Mouse (Mus musculus): ENCODE results near the gene Gm6509. TPM values are rescaled to one million over a fixed set of nuclear protein-coding genes. Genes with fewer than 3 reads are reported as not detected.
"Not testable (repeated sequence)": the region's sequence is repeated elsewhere in the genome, so short reads cannot be mapped to it uniquely, and the experiment has no call there.

The Gm6509 gene
- not detected for total RNA-seq (2021)
- long read RNA-seq, experiment 1, result 0 reads
- long read RNA-seq, experiment 2, result 0 reads

DNA sequence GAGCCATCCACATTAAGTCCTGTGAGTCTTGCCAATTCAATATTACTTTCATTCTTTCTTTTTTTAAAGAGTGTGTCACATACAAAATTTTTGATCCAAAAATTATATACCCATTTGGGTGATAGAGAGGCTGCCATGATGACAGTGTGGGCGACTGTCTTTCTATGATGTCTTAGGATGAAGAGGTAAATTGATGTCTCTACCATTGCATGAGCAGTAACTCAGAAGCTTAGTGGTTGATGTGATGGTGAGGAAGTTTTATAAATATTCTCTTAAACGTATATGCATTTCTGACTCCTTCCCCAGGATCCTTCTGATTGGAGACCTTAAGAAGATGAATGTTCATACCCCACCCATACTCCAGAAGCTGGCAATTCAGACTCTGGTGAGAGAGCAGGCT is at the start of gene Gm6509:
Gm6509 (plus strand) TSS at position 301 of the 400 bp plus-strand sequence.
- not testable (repeated sequence) for DNase-seq (ENCODE audit: low spot score)

- not testable (repeated sequence) for DNase-seq (ENCODE audit: low spot score)
Measured at GRCm38 (mm10) chr5:94616242-94616641, 7.5 kb upstream of the Gm6509 start, which contains the start of gene Gm3147. Gene Gm3147, minus strand, starts transcription at chr5:94616342.

DNA sequence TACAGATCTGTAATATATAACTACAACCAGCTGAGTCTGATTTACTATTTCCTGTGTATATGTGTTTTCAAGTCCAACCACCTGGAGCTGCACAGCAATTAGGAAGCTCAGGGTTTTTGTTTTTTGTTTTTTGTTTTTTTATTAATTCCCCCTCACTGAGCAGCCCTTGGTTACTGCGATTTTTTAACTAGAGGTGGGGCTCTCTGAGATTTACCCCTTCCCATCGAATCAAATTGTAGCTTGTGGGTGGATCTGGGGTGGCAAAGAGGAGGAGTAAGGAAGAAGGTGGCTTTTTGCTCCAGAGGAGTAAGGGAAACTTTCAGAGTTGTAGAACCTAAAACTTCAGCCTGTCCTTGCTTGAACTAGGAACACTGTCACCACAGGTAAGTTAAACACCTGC is 24.3 kb downstream of the Gm6509 start, which contains the start of gene Gm6205:
Gm6205 (plus strand) TSS at position 301 of the 400 bp plus-strand sequence.
- not testable (repeated sequence) for DNase-seq (ENCODE audit: low spot score)

Other genes with a start within 250 kb of the Gm6509 start
- not detected for gene Gm7682, start 178.2 kb upstream of the Gm6509 start, total RNA-seq (2021)
- not detected for gene Gm3139, start 97.7 kb upstream of the Gm6509 start, total RNA-seq (2021)
- gene Gm3147, start 7.6 kb upstream of the Gm6509 start, total RNA-seq (2021), result not detected
- not detected for gene Gm6205, start 24.4 kb downstream of the Gm6509 start, total RNA-seq (2021)
- not detected for gene Gm3183, start 241.5 kb downstream of the Gm6509 start, total RNA-seq (2021)

Measured in gastrocnemius, adult 18-20 months (tissue).